Mouse (Mus musculus) brain, adult 2 months (tissue): ENCODE data around the gene Thsd4.

ENCODE experiments used
- DNase-seq: peaks from one replicate; pipeline ENCODE4 v3.0.0; 2011; ENCODE audit warnings: low read depth, low spot score

Thsd4 gene

DNA sequence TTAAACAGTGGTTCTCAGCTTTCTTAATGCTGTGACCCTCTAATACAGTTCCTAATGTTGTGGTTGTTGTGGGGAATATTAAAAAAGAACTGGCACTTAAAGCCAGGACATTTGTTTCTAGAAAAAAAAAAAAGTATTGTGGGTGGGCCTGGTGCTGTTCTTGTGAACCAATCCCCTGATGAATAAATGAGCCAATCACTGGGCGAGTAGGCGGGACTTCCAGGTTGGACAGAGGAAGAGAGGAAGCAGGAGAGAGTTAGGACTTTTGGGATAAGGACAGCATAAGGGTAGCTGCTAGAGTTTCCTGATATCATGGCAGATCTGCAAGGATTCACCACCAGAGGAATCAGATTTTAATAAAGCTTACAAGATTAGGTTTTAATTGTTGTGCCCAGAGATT is 249.9 kb downstream of the Thsd4 start:
- no peak for DNase-seq

DNA sequence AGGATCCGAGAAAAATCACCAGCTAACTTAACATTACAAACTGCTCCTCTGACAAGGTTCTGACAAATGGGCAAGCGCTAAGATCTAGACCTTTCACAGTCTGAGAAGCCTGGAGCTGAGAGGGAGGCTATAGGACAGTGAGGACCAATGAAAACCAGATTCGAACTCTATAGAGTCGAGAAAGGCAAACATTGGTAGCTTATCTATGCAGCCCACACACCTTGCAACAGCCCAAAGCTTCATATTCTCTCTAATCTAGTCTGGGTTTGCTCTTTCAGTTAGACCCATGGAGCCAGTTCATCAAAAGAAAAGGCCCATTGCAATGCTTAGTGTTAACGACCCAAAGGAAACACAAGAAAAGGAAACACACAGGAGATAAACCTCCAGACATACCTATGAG is 252.0 kb downstream of the Thsd4 start:
- no peak for DNase-seq

DNA sequence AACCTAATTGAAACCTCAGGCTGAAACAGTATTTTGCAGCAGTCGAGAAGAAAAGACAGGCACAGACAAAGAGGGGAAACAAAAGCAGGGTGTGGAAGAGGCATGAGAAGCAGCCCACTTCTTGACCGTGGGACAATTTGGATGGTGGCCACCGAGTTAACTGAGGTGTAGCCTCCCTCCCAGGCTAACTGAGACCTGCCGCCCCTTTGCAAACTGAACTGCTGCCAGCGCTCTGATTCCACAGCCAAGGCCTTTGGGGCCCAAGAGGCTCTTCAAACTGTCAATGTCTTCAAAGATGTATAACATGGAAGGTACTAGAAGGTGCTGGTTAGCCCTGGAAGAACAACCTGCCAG is 254.6 kb downstream of the Thsd4 start:
- no peak for DNase-seq

DNA sequence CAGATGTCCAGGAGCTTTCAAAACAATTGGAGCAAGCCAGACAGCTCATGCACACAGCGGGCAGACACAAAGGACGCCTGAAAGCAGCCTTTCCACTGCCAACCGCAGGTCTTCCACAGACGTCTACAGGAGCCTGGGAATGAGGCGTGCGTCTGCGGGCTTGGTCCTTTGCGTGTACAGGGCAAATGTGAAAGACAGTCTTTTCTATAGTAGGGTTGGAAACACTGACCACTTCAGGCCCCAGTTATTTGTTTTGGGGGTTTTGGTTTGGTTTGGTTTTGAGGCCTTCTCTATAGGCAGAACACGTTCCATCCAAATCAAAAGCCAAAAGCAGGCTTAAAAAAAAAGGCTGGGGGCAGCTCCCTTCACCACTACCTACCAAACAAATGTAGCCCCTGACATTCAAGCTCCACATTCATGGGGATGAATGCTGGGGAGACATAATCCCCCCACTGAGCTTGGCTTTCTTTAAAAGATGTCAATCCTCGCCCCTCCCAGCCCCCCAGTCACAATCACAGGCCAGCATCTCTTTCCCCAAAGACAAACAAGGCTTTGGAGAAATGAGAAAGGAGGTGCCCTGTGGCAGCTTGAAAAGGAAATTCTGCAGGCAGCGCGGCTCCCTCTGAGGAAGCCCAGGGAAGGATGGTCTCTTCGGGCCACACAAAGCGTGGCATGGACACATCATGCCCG is 255.1 kb downstream of the Thsd4 start:
- no peak for DNase-seq

DNA sequence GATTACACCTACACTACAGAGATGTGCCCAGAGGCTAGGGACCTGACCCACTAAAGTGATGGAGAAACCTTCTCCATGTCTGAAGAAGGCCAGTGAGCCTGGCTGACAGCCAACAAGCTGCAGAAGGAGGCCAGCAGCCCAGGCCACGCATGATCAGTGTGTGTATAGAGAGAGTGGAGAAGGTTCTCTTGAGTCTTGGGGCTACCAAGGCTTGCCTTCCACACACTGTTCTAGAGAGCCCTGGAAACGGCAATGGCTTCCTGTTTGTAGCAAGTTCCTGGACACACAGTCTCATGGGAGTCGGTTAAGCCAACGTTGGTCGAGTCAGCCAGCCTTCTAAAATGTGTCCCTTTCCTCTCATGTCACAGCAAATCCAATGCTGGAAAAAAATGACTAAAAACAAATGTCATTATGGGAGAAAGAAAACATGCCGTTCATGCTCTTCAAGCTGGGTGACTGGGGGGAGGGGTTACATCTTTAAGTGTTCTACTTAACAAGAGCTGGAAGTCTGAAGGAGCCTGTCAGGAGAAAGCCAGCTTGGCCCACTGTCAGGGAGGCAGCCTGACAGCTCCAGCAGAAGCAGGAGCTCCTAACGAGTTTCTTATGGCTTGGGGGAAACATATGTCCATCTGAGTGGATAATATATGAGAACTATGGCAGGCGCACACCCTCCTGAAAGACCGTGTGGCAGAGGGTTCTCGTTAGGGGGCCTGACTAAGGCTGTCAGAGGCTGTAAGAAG is 257.1 kb downstream of the Thsd4 start:
- peak; percentile 21 for DNase-seq

DNA sequence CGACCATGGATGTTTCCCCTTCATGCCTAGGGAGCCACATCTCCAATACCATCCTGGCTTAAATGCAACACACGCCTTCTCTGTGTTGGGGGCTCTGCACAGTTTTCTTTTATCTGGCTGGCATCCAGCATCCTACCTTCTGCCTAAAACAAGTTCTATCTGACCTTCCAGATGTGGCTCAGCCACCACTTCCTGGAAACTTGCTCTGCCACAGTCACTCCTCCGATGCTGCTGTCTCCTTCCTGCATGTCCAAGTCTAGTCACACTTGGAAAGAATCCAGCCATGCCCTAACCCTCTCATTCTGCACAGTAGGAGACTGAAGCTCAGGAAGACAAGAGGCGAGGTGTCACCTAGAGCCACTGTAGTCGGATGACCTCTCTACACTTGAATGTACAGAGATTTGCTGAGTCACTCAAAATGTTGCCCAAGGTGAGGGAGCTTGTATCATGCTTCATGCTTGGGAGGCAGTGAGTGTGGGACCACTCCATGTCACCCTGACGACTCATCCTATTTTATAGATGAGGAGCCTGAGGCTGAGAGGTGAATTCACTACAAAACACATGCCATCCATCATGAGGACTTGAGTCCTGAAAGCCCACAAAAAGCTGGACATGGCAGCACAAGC is 259.2 kb downstream of the Thsd4 start:
- no peak for DNase-seq

DNA sequence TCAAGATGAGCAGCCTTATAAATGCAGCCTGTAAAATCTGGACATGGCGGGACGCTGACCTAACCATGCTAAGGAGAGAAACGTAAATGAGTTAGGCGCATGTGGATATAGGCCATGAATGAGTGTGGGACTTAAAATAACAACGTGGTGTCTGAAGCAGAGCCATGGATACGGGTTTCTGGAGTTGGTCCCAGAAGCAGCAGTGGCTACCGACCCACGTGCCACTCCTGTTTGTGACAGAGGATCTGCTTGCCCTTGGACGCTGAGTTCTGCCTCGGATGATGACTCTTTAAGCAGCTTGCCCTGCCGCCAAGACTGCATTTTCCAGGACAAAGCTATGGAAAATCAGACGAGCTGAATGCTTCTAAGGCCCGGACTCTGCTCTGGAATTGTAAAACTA is 262.2 kb downstream of the Thsd4 start:
- DNase-seq = peak; percentile 65

DNA sequence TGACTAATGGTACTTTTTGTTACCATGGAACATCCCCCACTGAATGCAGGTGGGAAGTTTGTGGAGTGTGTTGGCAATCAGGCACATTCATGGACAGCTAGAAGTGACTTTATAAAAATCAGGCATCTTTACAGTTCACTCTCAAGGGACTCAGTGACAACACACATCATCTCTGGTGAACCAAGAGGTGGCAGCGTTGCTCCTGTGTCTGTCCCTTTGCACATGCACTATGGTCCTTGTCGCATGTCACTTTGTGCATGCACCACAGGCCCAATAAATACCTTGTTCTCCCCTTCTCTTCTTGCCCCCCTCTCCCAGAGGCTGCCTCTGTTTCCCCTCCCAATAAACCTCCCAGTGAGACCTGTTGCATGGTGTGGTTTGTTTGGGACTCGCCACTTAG is 270.1 kb downstream of the Thsd4 start:
- peak; percentile 55 for DNase-seq

DNA sequence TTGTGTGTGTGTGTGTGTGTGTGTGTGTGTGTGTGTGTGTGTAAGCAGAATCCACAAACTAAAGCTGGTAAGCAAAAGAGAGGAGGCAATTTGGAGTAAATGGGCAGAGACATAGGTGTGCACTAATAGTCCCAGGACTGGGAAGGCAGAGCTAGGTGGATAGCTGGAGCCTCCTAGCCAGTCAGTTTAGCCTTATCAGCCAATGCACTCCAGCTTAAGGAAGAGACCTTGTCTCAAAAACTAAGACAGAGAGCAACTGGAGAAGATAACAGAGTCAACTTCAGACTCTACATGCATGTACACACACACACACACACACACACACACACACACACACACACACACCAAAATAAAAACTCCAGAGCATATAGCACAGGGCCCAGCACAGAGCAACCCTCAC is 271.4 kb downstream of the Thsd4 start:
- no peak for DNase-seq

DNA sequence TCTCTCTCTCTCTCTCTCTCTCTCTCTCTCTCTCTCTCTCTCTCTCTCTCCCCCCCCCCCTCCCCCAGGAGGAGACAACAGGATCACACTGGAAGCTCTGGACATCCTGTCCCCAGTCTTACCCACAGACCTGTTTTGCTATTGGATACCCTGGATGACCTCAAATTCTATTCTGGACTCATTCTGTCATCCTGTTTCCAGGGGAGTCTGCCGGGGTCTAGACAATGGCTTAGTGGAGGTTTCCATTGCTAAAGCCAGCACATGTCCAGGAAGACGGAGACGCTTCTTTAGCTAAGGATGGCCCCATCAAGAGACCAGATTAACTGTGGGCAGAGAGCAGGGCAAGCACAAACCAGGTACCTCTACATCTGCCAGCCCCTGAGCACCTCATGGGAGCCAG is 273.8 kb downstream of the Thsd4 start:
- DNase-seq = no peak

DNA sequence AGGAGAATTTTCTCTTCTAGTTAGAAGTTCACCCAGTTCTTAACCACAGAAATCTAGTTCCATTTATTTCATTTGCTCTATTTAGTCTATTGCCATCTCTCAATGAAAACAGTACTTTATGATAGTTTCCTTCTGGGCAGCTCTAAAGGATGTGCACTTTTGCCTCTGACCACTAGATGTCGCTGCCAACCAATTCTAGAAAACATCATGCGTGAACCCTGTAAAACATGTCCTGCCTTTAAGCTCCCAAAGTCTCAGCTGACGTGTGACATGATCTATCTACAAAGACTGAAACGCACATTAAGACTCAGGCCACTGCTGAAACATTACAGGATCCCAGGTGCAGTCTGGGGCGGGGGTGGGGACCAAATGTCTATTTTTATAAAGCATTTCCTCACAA is 276.9 kb downstream of the Thsd4 start:
- DNase-seq = peak; percentile 82

DNA sequence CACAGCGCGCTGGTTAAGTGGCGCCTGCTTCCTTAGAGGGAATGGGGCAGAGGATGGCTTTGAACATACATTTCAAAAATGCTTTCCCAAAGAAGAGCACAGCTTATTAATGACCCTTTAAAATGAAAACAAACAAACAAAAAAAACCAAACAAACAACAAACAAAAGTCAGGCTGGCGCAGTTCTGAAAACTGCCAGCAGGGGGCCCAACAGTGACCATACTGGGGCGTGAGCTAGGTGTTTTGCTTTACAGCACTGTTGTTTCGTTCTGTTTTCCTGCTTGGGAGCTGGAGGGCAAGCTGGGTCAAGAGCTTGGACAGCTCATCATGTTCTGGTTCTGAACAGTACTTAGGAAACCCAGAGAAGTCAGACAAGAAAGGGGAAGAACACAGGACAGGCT is 278.3 kb downstream of the Thsd4 start:
- DNase-seq = no peak

DNA sequence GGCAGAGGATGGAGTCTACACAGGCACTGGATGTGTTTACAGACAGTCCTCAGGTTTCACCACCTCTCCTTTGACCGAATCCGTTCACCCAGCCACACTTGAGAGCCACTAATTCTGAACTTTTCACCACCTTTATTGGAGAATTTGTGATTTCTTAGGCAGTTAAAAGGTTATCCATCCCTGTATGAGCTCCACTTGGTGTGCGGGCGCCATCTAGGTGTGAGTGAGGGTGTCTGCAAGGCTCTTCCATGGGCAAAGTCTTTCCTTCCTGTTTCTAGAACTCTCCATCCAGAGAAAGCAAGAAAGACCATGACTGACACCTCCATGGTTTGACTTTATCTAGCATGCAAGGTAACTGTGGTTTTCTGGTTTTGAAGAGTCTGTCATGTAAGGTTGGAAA is 284.2 kb downstream of the Thsd4 start:
- peak; percentile 70 for DNase-seq

DNA sequence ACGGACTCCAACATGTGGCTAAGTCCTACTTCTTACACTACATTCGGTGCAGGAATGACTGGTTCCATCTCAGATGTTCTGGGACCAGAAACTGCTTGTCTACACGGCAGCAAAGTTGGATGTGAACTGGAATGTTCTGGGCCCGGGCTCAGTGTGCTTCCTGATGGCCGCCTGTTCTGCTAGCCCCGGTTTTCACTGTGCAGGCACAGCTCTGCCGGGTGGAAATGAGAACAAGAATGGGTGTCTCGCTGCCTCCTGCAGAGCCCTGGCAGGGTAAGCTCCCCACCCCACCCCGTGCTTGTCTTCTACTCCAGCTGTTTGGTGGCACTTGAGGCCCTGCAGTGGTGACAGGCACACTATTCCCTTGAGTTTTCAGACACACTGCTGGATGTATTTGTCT is 285.7 kb downstream of the Thsd4 start:
- no peak for DNase-seq

DNA sequence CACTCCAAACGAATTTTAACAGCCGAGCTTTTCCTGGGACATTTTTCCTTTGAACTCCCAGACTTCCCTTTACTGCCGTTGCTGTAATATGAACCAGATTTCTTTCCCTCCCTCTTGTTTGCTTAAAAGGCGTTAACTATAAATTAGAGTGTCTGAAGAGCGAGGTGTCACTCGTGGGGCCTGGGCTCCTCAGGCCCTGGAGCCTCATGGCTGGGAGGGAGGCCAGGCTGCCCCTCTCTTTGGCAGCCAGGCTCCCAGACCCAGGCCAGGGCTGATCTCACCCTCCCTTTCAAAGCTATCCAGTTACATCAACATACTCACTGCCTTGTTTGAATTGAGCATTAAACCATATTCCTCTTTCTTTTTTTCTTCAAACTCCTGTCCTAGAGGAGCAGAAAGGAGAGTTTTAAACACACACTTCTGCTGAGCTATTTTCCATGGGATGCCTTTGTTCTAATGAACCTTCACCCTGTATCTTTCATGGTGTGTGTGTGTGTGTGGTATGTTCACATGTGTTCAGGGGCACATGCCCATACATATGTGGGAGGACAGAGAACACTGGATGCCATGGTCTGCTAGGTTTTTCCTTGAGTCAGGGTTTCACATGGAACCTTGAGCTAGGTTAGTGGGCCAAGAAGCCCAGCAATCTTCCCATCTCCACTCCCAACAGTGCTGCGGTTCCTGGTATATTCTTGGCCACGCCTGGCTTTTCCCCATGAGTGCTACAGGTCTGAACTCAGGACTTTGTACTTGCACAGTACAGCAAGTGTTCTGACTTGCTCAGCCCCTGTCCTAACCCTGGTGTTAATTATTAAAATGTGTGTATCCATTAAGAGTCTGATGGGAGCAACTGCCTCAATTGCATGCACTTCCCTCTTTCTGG is 287.4 kb downstream of the Thsd4 start:
- no peak for DNase-seq

DNA sequence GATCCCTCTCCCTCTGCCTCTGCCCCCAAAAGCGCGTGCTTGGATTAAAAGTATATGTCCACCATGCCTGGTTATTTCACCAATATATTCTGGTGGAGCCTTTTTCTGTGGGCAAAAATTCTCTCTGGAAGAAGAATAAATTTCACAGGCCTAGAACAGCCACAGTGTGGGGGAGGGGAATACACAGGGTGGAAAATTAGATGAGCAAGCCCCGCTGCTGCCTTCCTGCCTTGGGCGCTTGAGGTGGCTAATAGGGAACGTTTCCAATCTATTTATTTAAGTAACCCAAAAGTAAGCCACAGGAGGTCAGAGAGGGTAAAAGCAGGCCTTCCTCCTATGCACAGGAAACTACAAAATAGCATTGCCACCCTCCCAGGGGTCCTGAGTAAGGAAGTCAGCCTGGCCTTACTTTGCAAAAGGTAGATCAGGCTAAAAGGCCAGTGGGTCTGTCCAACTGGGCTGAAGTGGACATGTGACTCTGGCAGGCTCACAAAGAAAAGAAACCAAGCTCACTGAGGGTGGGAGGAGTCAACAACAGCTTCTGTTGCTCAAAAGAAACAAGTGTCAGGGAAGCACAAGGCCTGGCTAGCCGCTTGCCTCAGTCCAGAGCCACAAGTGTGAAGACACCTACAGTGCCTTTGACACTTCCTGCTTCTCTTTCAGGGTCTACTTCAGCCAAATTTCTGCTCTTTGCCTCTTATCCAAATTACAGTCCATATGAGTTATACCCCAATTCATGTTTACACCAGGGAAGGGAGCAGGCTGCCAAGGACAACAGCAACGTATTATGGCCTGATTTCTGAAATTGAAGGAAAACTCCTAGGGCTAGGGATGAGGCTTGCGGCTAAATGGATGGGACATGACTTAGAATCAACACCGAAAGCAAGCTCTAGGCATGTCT is 289.6 kb downstream of the Thsd4 start:
- DNase-seq = no peak

DNA sequence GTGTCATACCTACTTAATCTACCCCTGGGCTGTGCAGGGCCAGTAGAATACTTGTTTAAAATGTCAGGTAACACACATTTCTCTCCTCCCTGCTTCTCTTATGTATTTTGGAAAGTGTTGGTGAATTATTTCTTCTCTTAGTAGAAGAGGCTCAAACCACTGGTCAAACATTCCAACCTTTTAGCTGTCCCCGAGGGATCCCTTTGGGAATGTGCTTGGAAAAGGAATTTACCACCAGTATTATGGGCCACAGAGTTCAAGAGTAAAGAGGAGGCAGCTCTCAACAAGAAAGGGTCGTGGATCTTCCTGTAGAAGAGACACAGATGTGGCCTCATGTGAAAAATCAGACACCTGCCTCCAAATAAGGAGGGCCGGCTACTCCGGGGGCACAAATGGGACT is 292.4 kb downstream of the Thsd4 start:
- DNase-seq = no peak

DNA sequence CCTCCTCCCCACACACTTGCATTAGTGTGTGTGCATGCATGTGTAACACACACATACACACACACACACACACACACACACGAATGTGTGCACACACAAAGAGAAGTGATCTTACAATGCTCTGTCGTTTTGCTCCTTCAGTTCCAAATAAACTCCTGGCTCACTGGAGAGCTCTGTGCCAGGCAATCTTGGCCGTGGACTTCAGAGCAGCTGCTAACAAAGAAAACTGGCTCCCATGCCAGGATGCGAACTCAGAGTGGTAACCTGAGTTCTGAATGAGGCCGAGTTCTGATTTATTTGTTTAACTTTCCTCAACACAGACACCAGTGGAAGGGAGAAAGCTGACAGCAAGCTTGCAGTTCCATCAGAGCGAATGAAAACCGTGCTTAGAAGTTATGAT is 294.1 kb downstream of the Thsd4 start:
- peak; percentile 47 for DNase-seq

DNA sequence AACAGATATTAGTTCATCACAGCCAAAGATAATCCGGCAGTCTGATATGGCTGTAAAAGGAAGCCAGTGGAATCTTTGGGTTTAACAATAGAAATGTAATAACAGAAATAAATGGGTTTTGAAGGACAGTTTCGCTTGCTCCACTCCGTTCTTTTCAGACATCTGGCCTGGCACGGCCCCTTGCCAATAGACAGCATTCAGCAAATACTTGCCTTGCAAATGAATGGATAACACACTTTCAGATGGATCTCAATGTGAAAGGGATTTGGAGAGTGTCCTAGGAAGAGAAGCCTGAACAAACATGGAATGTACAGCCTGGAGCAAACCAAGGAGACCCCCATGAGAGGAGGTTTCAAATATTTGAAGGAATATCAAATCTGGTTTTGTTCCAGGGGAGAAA is 295.2 kb downstream of the Thsd4 start:
- DNase-seq = peak; percentile 47

DNA sequence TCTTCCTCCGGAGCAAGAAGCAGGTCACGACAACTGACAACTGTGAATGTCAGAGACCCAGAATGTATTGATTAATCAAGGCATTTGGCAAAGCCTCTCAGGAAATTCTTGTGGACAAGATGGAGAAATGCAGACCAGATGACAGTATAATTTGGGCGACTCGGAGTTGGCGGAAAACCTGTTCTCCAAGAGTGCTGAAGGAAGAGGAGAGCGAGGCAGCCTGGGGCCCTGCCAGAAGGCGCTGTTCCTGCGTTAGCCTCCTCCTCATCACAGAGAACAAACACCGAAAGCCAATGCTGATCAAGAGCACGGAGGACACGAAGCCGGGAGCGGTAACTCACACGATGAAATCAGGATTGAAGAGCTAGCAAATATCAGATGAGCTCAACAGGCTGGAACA is 295.7 kb downstream of the Thsd4 start:
- DNase-seq = peak; percentile 84

DNA sequence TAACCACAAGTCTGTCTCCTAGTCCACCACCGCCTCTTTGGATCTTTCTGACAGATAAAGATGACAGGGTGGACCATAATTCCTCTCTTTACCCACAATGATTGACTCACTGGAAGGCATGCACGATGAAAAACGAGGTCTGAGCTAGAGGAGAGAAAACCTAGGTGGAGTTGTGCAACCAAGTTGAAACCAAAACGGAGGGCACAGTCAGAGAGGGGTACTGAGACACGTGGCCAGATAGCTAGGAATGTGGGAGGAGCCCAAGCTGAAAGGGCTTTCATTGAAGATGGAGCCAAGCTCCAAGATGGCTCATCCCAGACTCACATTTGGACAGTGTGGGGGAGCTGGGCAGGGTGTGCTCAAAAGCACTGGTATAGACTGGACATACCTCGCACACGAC is 296.4 kb downstream of the Thsd4 start:
- DNase-seq = no peak
